Mouse (Mus musculus) cerebellum, postnatal 36 days (tissue): ENCODE measurements around the gene Myh3.
A peak's percentile ranks its signal among the peaks of the same experiment; 100 is the strongest.

Source experiments
- DNase-seq, 2 experiments: peaks; one replicate each; pipeline ENCODE4 v3.0.0; 2021 to 2022; ENCODE audit warnings: mixed read lengths in 2 of 2

Gene Myh3

DNA sequence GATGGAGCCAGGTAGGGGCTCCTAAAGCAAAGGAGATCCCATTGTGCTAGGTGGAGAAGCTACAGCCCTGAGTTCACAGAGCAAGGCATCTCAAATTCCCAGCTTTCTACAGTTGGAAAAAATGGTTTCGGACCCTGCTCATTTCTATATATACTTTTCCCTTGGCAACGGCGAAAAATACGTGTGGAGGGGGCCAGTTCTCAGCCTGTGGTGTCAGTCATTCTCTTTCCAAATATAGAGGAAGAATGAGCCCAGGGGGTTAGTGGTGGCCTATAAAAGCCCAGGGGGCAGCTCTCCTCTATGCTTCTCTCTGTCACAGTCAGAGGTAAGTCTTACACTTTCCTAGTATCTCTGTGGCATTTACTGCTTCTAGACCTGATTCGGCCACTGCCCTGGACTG, at the start of gene Myh3:
TSS of gene Myh3 (plus strand) at position 301 of the 400 bp plus-strand sequence.
- no peak for DNase-seq

DNA sequence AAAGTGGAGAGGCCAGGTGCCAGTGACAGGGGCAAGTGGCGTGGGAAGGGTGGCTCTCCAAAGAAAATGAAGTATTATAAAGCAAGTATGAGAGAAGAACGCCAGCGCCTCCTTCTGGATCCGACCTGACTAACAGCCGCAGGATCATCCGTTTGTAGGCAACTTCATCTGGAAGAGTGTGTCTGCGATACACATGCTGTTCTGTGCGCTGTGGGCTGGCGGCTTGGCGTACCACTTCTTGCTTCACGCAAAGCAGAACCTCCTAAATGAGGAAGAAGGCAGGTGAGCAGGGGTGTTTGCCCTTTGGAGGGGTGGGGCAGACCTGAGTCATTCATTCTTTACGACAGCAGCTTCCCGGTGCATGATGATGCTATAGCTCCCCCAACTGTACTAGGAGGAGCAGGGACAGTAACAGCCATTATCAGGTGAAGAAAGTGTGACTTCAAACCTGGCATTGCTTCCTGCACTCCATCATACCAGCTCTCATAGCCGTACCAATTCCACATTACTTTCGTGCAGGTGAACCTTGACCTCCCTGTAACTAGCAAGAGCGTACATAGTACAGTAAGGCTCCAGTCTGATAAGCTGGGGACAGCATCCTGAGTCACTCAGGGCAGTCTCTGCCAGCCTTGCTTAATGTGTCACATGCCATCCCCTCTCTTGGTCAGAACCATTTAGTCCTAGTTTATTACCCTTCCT, 47.0 kb upstream of the Myh3 start:
- DNase-seq: no peak

DNA sequence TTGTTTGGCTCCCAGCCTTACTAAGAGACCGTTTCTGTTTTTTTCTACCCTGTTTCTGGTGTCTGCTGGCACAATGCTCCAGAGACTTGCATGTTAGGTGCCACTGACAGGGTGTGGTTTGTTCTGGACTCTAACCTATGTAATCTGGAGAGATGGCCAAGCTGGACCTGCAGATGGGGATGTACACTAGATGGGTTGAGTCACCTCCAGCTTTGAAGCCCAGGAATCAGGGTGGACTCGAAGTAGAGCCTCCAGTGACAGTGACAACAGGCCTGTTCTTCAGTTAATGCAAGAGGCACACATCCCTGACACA, 46.5 kb upstream of the Myh3 start:
- no peak for DNase-seq

DNA sequence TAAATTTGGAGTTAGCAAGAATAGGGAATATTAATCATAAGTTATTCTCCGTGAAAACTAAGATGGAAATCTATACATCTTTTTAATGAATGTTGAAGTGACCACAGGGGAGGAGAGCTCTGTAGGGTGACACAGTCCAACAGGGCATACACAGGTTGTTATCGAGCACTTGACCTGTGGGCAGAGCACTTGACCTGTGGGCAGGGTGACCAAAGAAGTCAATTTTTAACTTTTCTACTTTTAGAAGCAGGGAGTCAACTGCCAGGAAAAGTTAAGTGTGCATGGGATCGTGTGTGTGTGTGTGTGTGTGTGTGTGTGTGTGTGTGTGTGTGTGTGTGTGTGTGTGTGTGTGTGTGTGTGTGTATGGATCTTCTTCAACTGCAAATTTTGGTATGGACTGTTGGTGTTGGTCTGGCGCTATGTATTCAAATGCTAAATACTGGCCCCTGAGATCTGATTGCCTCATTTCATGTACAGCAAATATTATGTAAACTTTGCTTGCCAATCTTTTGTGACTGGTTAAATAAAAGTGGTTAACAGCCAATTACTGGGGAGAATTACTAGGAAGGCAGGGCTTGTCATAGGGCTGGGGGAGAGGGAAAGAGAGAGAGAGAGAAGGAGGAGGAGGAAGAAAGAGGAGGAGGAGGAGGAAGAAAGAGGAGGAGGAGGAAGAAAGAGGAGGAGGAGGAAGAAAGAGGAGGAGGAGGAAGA, 43.2 kb upstream of the Myh3 start:
- no peak for DNase-seq

DNA sequence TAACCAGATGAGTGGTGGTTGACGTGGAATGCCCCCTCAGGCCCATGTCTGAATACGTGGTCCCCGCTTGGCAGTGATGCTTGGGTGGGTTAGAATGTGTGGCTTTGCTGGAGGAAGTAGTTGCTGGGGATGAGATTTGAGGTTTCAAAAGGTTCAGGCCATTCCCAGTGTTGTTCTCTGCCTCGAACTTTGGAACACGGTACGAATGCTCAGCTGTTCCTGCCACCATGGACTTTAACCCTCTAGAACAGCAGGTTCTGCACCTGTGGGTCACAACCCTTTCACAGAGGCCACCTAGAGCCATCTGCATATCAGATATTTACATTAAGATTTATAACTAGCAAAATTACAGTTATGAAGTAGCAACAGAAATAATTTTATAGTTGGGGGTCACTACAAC, 41.9 kb upstream of the Myh3 start:
- DNase-seq: no peak

DNA sequence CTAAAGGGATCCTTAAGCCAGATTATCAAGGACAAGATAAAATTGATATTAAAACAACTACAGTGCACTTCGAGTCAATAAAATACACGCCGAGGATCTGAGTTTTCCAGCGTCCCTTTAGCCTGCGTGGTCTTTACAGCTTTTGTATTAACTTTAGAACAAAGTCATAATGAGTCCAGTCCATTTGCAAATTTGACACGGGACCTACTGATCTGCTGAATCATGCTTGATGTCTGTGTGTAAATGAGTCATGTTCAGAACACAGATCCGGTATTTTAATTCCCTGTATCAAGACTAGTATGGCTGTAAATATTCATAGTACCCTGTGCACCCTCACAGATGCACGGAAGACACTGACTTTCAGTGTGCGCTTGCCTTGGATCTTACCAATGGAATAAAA, 41.2 kb upstream of the Myh3 start:
- no peak for DNase-seq

DNA sequence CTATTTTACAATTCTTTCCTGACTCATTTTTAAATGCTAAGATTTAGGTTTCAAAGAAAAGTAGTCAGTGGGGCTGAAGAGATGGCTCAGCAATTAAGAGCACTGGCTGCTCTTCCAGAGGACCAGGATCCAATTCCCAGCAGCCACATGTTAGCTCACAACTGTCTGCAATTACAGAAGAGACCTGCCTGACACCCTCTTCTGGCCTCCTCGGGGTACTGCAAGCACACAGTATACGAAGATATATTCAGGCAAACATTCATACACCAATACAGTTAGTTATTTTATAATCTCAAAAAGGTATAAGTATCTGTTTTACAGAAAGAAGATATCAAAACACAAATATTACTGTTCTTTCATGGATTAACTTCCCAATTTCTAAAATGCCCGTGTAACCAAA, 38.3 kb upstream of the Myh3 start:
- no peak for DNase-seq

DNA sequence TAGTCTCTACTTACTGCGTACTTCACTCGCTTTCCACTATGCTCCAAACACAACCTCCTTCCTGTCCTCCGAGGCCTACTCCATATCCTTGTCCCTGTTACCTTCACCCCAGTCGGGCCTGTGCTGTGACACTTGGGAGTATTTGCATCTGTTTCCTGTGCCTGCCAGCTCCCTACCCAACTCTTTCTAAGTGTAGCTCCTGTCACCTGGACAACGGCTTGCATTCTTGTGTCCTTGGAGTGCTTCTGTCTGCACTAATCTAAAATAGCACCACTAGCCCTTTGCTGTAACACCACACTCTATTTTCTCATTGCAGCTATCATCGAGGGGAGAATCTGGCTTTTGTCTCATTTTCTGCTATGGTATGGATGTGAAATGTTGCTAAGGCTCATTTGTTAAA, 37.6 kb upstream of the Myh3 start:
- DNase-seq: no peak

DNA sequence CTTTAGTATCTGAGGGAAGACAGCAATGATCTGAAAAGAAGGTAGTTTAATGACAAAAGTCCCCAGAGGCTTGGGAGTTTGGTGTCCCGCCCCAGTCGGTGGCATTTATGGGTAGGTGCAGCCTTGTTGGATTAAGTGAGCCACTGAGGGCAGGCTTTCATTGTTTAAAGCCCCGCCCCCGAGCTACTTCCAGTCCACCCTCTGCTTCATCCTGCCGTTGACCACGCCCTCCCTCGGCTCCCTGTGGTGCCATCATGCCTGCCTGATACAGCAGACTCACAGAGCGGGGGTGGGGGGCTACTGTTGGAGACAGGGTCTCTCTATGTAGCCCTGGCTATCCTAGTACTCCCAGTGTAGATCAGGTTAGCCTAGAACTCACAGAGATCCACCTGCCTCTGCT, 35.1 kb upstream of the Myh3 start:
- DNase-seq: no peak

DNA sequence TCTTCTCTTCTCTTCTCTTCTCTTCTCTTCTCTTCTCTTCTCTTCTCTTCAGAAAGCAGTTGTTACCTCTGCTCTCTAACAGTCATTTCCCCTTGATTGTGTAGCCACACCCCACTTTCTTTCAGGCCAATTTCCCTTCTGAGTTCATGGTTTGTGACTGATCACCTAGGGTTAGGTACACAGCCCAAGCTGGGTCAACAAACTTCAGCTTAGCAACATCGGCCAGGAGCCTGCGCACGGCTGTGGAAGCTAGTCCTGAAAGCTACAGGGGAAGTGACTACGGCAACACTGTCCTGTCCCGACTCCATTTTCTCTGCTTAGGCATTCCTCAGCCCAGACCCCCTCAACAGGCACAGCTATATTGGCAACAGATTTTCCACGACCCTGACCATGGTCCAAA, 33.1 kb upstream of the Myh3 start:
- no peak for DNase-seq

DNA sequence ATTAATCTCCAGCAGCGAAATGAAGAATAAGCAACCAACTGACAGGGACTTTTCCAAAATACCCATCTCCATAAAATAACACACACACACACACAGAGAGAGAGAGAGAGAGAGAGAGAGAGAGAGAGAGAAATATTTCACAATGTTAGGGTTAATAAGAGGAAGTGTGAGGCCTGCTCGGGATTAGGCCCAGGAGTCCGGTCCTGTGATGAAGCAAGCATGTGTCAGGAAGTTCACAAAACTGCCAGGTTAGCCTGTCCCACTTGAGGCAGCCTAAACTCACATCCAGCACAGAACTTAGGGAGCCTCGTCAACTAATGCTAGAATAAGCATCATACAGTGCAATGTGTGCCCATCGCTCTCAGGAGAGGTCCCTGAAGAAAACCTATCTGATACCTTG, 30.9 kb upstream of the Myh3 start:
- DNase-seq: no peak

DNA sequence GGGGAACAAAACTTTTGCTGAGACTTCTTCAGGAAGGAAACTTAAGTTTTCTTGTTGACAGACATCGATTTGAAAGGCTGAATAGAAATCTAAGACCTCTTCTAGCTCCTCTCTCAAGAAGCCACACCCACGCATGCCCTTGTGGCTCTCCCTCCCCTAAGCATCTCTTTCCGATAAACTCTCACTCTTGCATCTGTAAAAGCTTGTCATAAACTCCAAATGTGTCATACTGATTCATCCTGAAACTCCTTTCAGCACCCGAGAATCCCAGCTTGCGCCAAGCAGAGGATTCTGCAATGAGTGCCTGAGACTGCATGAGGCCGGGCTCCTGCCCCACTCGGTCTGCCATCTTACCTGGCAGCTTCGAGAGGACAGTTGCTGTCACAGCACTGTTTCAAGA, 29.6 kb upstream of the Myh3 start:
- no peak for DNase-seq

DNA sequence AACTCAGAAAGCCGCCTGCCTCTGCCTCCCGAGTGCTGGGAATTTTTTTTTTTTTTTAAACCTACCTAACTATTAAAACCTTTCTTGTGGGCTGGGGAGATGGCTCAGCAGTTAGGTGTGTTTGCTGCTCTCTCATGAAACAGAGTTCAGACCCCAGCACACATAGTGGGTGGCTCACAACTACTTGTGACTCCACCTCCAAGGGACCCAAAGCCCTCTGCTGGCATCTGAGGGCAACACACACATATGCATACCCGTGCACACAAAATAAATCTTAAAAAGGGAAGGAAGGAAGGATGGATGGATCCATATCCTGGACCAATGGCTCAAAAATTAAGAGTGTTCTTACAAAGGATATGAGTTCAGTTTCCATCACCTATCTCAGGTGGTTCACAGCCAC, 28.8 kb upstream of the Myh3 start:
- no peak for DNase-seq

DNA sequence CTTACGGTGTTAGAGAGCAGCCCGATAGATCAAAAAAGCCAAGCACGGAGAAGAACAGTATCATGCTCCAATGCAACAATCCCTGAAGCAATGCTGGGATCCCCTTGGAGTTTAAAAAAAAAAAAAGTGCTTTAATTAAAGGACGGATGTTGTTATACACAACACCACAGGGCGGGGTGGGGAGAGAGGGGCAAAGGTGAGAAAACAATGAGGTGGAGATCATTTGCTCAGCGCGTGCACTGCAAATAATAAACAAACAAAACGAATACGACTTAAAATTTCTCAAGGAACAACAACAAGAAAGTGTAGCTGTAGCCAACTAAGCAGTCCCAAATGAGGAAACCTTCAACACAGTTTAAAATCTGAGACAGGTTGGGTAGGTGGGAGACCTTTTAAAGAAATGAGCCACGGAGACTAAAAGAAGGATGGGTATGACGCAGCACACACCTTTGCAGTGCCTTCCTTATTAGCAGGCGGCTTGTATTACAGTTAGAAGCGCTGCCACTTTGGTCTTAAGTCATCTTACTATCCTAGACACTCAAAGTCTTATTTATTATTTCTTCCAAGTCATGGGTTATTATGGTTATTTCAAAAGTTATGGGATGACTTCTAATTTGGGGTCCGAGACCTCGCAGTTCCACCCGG, 26.3 kb upstream of the Myh3 start:
- no peak for DNase-seq

DNA sequence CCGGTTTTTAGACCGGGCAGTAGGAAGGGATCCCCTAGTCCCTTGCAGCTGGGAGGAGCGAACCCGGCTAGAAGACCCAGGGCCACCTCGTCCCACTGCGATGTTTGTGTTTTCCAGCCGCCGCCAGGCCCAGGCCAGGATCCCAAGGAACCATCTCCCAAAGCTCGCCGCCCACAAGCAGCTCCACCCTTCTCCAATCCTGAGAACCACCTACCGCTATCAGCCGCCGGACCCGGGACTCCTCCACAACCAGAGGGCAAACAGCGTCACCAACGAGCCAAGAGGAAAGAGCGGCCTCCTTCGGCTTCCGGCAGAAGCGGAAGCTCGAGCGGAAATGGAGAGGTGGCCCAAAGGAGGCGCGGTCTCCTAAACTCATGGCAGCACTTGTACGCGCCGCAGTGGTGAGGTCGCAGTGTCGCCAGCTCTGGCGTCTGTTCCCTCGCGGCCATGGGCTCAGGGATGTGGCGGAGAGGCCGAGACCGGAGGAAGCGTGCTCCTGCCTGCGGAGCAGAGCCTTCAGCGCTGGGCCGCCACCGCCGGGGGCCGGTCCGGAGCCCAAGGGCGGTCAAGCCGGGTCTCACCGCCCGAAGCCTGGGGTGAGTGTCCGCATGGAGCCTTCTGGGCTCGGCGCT, 25.7 kb upstream of the Myh3 start, which contains the start of the genes Adprm and Sco1:
TSS of gene Adprm (minus strand) at position 274 of the 632 bp plus-strand sequence.
TSS of gene Sco1 (plus strand) at position 350 of the 632 bp plus-strand sequence.
- peak; percentile 85 to 87 for DNase-seq

DNA sequence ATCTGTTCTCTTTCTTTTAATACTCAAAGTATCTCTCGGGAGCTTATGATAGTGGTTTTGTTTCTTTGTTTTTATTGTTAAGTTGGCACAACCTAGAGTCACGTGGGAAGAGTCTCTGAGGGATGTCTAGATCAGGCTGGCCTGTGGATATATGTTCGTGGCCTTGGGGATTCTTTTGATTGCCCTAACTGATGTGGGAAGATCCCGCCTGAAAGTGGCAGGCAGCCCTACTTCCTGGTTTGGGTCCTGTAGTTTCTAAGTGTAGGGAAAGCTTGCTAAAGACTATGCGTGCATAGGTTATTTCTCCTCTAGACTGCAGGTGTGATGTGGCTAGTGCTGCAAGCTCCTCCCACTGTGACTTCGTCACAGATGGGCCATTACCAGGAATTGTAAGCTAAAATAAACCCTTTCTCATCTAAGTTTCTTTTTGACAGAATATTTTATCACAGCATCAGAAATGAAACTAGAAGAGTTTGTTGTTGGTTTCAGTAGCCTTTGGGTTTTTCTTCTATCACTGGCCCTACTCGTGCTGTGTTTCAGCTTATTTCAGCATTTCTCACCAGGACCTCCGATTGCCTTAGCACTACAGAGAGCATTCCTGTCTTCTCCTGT, 23.2 kb upstream of the Myh3 start:
- no peak for DNase-seq

DNA sequence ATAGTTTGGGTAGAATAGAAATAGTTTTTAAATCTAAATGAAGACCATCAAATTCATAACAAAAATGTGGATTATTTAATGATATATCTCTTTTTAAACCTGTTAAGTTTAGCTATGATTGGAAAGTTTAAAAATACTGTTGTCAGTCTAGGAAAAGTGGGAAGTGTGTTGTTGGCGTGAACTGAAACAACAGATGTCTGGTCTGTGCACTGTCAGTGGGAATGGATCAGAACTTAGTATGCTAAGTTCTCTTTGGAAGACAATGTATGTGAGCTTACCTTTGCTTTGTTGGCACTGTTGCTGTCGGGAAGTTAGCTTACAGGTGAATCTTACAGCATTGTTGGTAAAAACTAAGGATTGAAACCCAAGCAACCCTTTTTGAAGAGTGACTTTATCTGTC, 16.8 kb upstream of the Myh3 start:
- no peak for DNase-seq

DNA sequence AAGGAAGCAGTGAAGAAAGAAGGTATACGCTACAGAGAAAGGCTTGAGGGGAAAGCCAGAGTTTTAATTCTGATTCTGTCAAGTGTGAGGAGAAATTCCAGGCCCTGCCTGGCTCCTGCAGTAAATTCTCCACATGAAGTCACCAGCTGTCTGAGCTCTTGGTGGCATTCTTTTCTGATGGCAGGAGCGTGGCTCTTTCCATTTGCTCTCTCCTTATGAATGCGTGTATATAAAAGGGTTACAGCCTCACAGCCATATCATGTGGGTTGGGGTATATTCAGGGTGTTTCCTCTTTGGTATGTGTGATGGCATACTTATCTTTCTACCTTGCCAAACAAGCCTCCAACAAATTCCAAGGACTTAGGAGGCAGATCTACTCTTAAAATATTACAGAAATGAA, 15.4 kb upstream of the Myh3 start:
- DNase-seq: no peak

DNA sequence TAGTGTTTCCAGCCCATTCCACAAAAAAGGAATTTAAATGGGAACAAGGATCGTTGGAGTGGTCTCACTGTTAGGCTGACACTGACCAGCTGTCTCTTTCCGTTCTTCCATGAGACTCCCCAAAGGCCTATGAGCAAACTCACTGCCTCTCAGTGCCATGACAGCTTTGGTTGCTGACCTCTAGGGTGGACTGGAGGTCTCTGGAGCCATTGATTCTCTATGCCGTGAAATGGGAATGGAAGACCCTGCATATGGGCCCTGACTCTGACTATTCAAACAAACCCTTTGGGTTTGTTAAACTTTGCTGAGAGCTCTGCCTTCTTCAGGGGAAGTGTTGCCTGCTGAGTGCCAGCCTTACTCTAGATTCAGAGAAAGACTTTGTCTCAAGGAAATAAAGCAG, 10.4 kb upstream of the Myh3 start:
- no peak for DNase-seq

DNA sequence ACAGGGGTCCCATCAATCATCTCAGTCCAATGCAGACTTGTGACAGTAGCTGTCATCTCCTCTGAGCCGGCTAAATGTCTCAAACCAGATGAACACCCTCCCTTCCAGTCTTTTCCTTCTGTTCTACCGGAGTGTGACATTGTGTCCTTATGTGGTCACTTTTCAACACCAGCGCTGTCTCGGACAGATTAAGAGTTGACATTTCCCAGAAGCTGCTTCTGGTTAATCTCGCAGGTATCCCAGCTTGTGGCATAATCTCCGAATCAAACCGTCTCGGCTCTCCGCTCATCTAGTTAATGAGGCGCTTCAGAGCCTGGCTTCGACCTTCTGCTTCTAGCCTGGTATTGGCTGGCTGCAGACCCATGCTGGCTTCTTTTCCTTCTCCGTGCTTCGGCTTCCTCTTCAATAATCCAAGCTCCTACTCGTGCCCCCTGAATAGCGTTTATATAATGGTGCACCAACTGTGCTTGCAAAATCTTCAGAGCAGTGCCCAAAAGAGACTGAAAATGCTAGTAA, 5.4 kb upstream of the Myh3 start:
- no peak for DNase-seq

DNA sequence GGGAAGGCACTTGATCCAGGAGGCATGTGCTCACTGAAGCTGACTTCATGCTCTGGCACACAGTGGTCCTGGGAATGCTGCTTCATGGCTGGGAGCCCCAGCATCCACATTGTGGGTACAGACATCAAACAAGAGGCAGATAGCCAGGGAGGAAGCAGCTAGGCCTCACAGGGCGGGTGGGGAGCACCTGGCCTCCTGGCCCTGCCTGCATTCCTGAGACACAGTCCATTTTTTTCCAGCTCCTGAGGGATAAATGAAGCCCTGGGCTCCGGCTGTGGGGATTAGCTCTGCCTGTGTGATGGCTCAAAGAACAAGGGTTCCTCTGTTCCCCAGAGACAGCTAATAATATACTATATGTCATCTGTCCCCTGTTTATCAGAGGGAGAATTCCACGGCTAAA, 3.1 kb upstream of the Myh3 start:
- no peak for DNase-seq

DNA sequence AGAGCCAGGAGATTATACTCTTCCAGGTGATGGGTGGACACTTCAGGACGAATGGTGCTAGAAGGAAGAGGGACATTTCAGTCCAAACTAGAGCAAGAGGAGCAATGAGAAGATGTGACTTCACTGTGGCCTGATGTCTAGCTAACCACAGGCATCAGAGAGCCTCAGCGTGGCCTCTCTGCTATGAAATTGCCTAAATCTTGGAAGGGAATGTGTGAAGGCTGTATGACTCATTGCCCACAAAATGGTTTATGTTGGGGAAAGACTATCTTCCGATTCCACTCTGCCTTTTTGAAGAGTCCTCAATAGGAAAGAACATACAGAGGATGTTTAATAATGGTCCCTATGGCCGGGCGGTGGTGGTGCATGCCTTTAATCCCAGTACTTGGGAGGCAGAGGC, 1.3 kb upstream of the Myh3 start:
- no peak for DNase-seq

DNA sequence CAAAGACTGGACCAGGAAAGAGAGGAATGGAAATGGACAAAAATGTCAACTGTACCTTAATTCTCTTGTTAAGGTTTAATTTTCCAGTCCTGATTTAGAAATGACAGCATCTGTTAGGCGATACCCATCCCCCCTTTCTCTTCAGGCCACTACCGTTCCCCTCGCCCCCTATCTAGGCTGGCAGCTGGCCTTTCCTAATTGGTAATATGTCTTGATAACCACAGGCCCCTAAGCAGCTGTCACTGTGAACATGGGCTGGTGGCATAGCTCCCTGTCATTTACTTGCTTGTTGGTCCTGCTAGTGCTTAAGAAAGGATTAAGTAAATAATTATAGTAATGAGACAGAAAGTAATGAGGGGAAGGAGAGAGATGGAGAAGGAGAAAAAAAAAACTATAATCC, 665 bp upstream of the Myh3 start:
- DNase-seq: no peak
